Mouse (Mus musculus) ovary, adult 10 weeks (tissue): ENCODE measurements around the gene Wnt8b. TPM values are rescaled to one million over a fixed set of nuclear protein-coding genes. Genes with fewer than 3 reads are reported as not detected.

Experiments
- polyA plus RNA-seq: library from polyadenylated mRNA; stranded (reverse); fragments of 350-450 nt; fragmentation: Illumina TruSeq; extraction: RNeasy Lipid Tissue Mini Kit (QIAGEN cat#74804); gene quantifications from one replicate; pipeline ENCODE4 v1.2.3, GENCODE M21; 2014

Wnt8b gene
- not detected for polyA plus RNA-seq

GRCm38 (mm10) chr19:44493128-44493527, at the start of gene Wnt8b:
Wnt8b (plus strand) TSS chr19:44493472.

GRCm38 (mm10) chr19:44545321-44546041, 52.2 kb downstream of the Wnt8b start, which contains the start of gene Sec31b:
Sec31b (minus strand) TSS chr19:44545864.

GRCm38 (mm10) chr19:44552731-44553130, 59.5 kb downstream of the Wnt8b start, which contains the start of gene Gm20538:
Gm20538 (minus strand) TSS chr19:44552831.

GRCm38 (mm10) chr19:44554861-44555590, 61.8 kb downstream of the Wnt8b start, which contains the start of gene Ndufb8:
Ndufb8 (minus strand) TSS chr19:44555440.

GRCm38 (mm10) chr19:44562652-44563206, 69.5 kb downstream of the Wnt8b start, which contains the start of gene Hif1an:
Hif1an (plus strand) TSS chr19:44562850.

Other genes with a start within 250 kb of the Wnt8b start
- 628 TPM for gene Scd2, start 199.8 kb upstream of the Wnt8b start, polyA plus RNA-seq
- gene Scd4, start 160.4 kb upstream of the Wnt8b start, polyA plus RNA-seq = 0.48 TPM
- gene Scd1, start 85.6 kb upstream of the Wnt8b start, polyA plus RNA-seq = 107 TPM
- gene Sec31b, start 52.4 kb downstream of the Wnt8b start, polyA plus RNA-seq = 0.14 TPM
- not detected for gene Gm20538, start 59.4 kb downstream of the Wnt8b start, polyA plus RNA-seq
- 33.0 TPM for gene Ndufb8, start 62.0 kb downstream of the Wnt8b start, polyA plus RNA-seq
- gene Hif1an, start 69.4 kb downstream of the Wnt8b start, polyA plus RNA-seq = 14.4 TPM